Mouse (Mus musculus) limb, embryonic 15.5 days (tissue): ENCODE measurements at regions not wholly inside any gene's neighbourhood (a gene's known extent, or its start where the extent isn't known, plus 50 kb on each side); places are given as distances from the start of the nearest gene placed in this dataset.

Experiments
- ATAC-seq: fragments of 200-750 bp; cut with Nextera tagmentation; 2 replicates; pipeline ENCODE4 v1.8.0; 2017; ENCODE audit warnings: low read depth, moderate TSS enrichment; ENCODE audit not compliant: insufficient number of reproducible peaks, low FRiP score, low TSS enrichment
- H3K27ac ChIP-seq: fragments of 300-500 bp; sonication (generic); 2 replicates; pipeline ENCODE4 v1.5.1; 2015; ENCODE audit warnings: moderate library complexity, mild to moderate bottlenecking, inconsistent platforms
- H3K27me3 ChIP-seq: fragments of 300-500 bp; sonication (generic); 2 replicates; pipeline ENCODE4 v1.6.1; 2015; ENCODE audit warnings: inconsistent platforms
- H3K36me3 ChIP-seq: fragments of 300-500 bp; sonication (generic); 2 replicates; pipeline ENCODE4 v1.6.1; 2015; ENCODE audit warnings: inconsistent platforms
- H3K4me1 ChIP-seq: fragments of 300-500 bp; sonication (generic); 2 replicates; pipeline ENCODE4 v1.6.1; 2015; ENCODE audit warnings: inconsistent platforms
- H3K4me2 ChIP-seq: fragments of 300-500 bp; sonication (generic); 2 replicates; pipeline ENCODE4 v1.6.1; 2015; ENCODE audit warnings: mild to moderate bottlenecking, inconsistent platforms
- H3K4me3 ChIP-seq: fragments of 300-500 bp; sonication (generic); 2 replicates; pipeline ENCODE4 v1.5.1; 2015; ENCODE audit warnings: mild to moderate bottlenecking, inconsistent platforms
- H3K9ac ChIP-seq: fragments of 300-500 bp; sonication (generic); 2 replicates; pipeline ENCODE4 v1.6.1; 2015; ENCODE audit warnings: inconsistent platforms
- H3K9me3 ChIP-seq: fragments of 300-500 bp; sonication (generic); 2 replicates; pipeline ENCODE4 v1.6.1; 2016; ENCODE audit warnings: inconsistent platforms
- WGBS: fragments of 180-500 bp; shearing (Covaris S2); methylation state at CpG from one replicate; pipeline ENCODE4 v1.1.7; 2015; 5-methylcytosine and 5-hydroxymethylcytosine counted together

GRCm38 (mm10) chr17:84869074-84869722 lies 78.6 kb upstream of the Lrpprc start:
- H3K9me3 ChIP-seq = no peaks in the 10 kb centered on the region
- no peaks in the 10 kb centered on the region for H3K4me1 ChIP-seq
- WGBS = 80% methylated on average over 3 of the region's 3 CpGs
- no peak overlapping the region for H3K27ac ChIP-seq
- H3K4me3 ChIP-seq = no peak overlapping the region
- H3K36me3 ChIP-seq = no peaks in the 10 kb centered on the region
- no peak overlapping the region for H3K9ac ChIP-seq
- H3K4me2 ChIP-seq = no peak overlapping the region
- ATAC-seq = no peak
- H3K27me3 ChIP-seq = no peaks in the 10 kb centered on the region

GRCm38 (mm10) chr17:84873554-84873953 lies 83.0 kb upstream of the Lrpprc start:
- no peak overlapping the region for H3K4me2 ChIP-seq
- 81% methylated on average over 7 of the region's 7 CpGs for WGBS
- no peaks in the 10 kb centered on the region for H3K4me1 ChIP-seq
- no peaks in the 10 kb centered on the region for H3K36me3 ChIP-seq
- H3K4me3 ChIP-seq = no peak overlapping the region
- no peak overlapping the region for H3K9ac ChIP-seq
- H3K27me3 ChIP-seq = no peaks in the 10 kb centered on the region
- no peak overlapping the region for H3K27ac ChIP-seq
- no peaks in the 10 kb centered on the region for H3K9me3 ChIP-seq
- no peak for ATAC-seq

- no peak overlapping the region for H3K4me2 ChIP-seq
- ATAC-seq = no peak
- H3K9me3 ChIP-seq = no peaks in the 10 kb centered on the region
- WGBS = 76% methylated on average over 6 of the region's 6 CpGs
- no peak overlapping the region for H3K4me3 ChIP-seq
- no peaks in the 10 kb centered on the region for H3K36me3 ChIP-seq
- H3K27ac ChIP-seq = no peak overlapping the region
- no peaks in the 10 kb centered on the region for H3K4me1 ChIP-seq
- no peak overlapping the region for H3K9ac ChIP-seq
- no peaks in the 10 kb centered on the region for H3K27me3 ChIP-seq
These were observed 82.0 kb upstream of the Ppm1b start for GRCm38 (mm10) chr17:84874494-84874893.

GRCm38 (mm10) chr17:84875031-84875430 lies 81.5 kb upstream of the Ppm1b start:
- WGBS = 66% methylated on average over 6 of the region's 6 CpGs
- H3K4me3 ChIP-seq = no peak overlapping the region
- no peaks in the 10 kb centered on the region for H3K9me3 ChIP-seq

GRCm38 (mm10) chr17:84876037-84876436 lies 80.5 kb upstream of the Ppm1b start:
- ATAC-seq = no peak
- no peak overlapping the region for H3K4me3 ChIP-seq
- H3K9me3 ChIP-seq = no peaks in the 10 kb centered on the region
- no peaks in the 10 kb centered on the region for H3K4me1 ChIP-seq
- 79% methylated on average over 4 of the region's 4 CpGs for WGBS
- no peak overlapping the region for H3K27ac ChIP-seq
- no peak overlapping the region for H3K4me2 ChIP-seq
- H3K9ac ChIP-seq = no peak overlapping the region
- H3K36me3 ChIP-seq = no peaks in the 10 kb centered on the region
- no peaks in the 10 kb centered on the region for H3K27me3 ChIP-seq

More at GRCm38 (mm10) chr17:84875031-84875430, 81.5 kb upstream of the Ppm1b start:
- no peaks in the 10 kb centered on the region for H3K4me1 ChIP-seq
- H3K27ac ChIP-seq = no peak overlapping the region
- no peak overlapping the region for H3K4me2 ChIP-seq
- no peaks in the 10 kb centered on the region for H3K36me3 ChIP-seq
- H3K27me3 ChIP-seq = no peaks in the 10 kb centered on the region
- no peak overlapping the region for H3K9ac ChIP-seq
- no peak for ATAC-seq

GRCm38 (mm10) chr17:84877176-84877863 lies 79.2 kb upstream of the Ppm1b start:
- H3K36me3 ChIP-seq = no peaks in the 10 kb centered on the region
- H3K4me3 ChIP-seq = no peak overlapping the region
- 82% methylated on average over 14 of the region's 14 CpGs for WGBS
- H3K9ac ChIP-seq = no peak overlapping the region
- H3K27me3 ChIP-seq = no peaks in the 10 kb centered on the region
- H3K9me3 ChIP-seq = no peaks in the 10 kb centered on the region
- no peak overlapping the region for H3K27ac ChIP-seq
- H3K4me1 ChIP-seq = no peaks in the 10 kb centered on the region
- no peak for ATAC-seq
- no peak overlapping the region for H3K4me2 ChIP-seq

GRCm38 (mm10) chr17:84877864-84878224 lies 78.7 kb upstream of the Ppm1b start:
- H3K4me2 ChIP-seq = 0 out of 2 replicates have a peak overlapping the region, but pooled peaks have one; percentile 15
- H3K4me1 ChIP-seq = no peaks in the 10 kb centered on the region
- H3K27ac ChIP-seq = no peak overlapping the region
- no peaks in the 10 kb centered on the region for H3K36me3 ChIP-seq
- H3K4me3 ChIP-seq = peak overlapping the region; percentile 24
- no peaks in the 10 kb centered on the region for H3K9me3 ChIP-seq
- no peak overlapping the region for H3K9ac ChIP-seq
- 17% methylated on average over 10 of the region's 10 CpGs for WGBS
- H3K27me3 ChIP-seq = no peaks in the 10 kb centered on the region
- ATAC-seq = no peak

- H3K36me3 ChIP-seq = no peaks in the 10 kb centered on the region
- no peak overlapping the region for H3K9ac ChIP-seq
- no peak overlapping the region for H3K4me2 ChIP-seq
- no peaks in the 10 kb centered on the region for H3K27me3 ChIP-seq
- peak overlapping the region; percentile 24; the same call in 1 of the 2 replicates for H3K4me3 ChIP-seq
- WGBS = 88% methylated on average over 5 of the region's 5 CpGs
- H3K4me1 ChIP-seq = no peaks in the 10 kb centered on the region
- ATAC-seq = no peak
- H3K27ac ChIP-seq = no peak overlapping the region
- no peaks in the 10 kb centered on the region for H3K9me3 ChIP-seq
These were observed 78.2 kb upstream of the Ppm1b start for GRCm38 (mm10) chr17:84878316-84878715.

- H3K4me1 ChIP-seq = no peaks in the 10 kb centered on the region
- H3K4me2 ChIP-seq = no peak overlapping the region
- no peak for ATAC-seq
- WGBS = 62% methylated on average over 10 of the region's 10 CpGs
- H3K36me3 ChIP-seq = no peaks in the 10 kb centered on the region
- no peak overlapping the region for H3K9ac ChIP-seq
- H3K9me3 ChIP-seq = no peaks in the 10 kb centered on the region
- no peak overlapping the region for H3K27ac ChIP-seq
- no peaks in the 10 kb centered on the region for H3K27me3 ChIP-seq
- H3K4me3 ChIP-seq = no peak overlapping the region
These were observed 77.4 kb upstream of the Ppm1b start for GRCm38 (mm10) chr17:84879146-84879545.

GRCm38 (mm10) chr17:84880946-84881345 lies 75.6 kb upstream of the Ppm1b start:
- Histone ChIP-seq H3K27me3 (no peaks in the 10 kb centered on the region), H3K27ac (no peak overlapping the region), H3K9ac (no peak overlapping the region), H3K9me3 (no peaks in the 10 kb centered on the region), H3K36me3 (no peaks in the 10 kb centered on the region), H3K4me2 (no peak overlapping the region), H3K4me3 (no peak overlapping the region), H3K4me1 (no peaks in the 10 kb centered on the region)
- no peak for ATAC-seq
- WGBS = 74% methylated on average over 2 of the region's 2 CpGs

- H3K4me1 ChIP-seq = no peaks in the 10 kb centered on the region
- no peak overlapping the region for H3K27ac ChIP-seq
- no peak overlapping the region for H3K4me3 ChIP-seq
- WGBS = 77% methylated on average over 5 of the region's 5 CpGs
- no peaks in the 10 kb centered on the region for H3K27me3 ChIP-seq
- H3K4me2 ChIP-seq = no peak overlapping the region
- H3K36me3 ChIP-seq = no peaks in the 10 kb centered on the region
- ATAC-seq = no peak
- no peak overlapping the region for H3K9ac ChIP-seq
- H3K9me3 ChIP-seq = no peaks in the 10 kb centered on the region
These were observed 68.0 kb upstream of the Ppm1b start for GRCm38 (mm10) chr17:84888525-84888924.

- Histone ChIP-seq H3K4me2 (no peak overlapping the region), H3K4me1 (no peaks in the 10 kb centered on the region), H3K27ac (no peak overlapping the region), H3K36me3 (no peaks in the 10 kb centered on the region), H3K9ac (no peak overlapping the region), H3K9me3 (no peaks in the 10 kb centered on the region), H3K27me3 (no peaks in the 10 kb centered on the region), H3K4me3 (no peak overlapping the region)
- WGBS = 65% methylated on average over 12 of the region's 12 CpGs
- no peak for ATAC-seq
These were observed 65.5 kb upstream of the Ppm1b start for GRCm38 (mm10) chr17:84890871-84891599.
